Mouse (Mus musculus) c-Kit-positive CD71-negative TER-119-negative erythroid progenitor cells, embryonic 14.5 days (primary cell): ENCODE results near the gene Tmem132e.

Experiments used
- DNase-seq: peaks from one replicate; pipeline ENCODE4 v3.0.0-alpha.2; 2013; ENCODE audit warnings: low read depth

The Tmem132e gene

DNA sequence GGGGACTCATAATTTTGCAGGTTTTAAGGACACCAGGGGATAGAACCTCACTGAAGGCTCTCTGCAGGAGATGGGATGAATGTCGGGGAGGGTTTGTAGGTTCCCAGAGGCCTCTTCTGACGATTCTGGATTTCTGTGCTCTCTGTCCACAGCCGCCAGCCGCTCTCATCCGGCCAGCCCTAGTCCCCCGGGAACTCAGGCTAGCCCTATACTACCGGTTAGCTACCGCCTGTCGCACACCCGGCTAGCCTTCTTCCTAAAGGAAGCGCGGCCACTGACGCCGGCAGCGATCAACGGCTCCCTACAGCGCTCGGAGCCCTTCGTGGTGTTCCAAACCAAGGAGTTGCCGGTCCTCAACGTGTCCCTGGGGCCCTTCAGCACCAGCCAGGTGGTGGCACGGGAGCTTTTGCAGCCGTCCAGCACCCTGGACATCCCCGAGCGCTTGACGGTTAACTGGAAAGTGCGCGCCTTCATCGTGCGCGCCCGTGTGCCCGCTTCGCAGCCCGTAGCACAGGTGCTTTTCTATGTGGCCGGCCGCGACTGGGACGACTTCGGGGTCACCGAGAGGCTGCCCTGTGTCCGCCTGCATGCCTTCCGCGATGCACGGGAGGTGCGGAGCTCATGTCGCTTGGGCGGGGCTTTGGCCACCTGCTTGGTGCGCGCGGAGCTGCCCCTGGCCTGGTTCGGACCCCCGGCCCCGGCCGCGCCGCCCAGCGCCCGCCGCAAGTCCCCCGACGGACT, 45.6 kb downstream of the Tmem132e start:
- no peak for DNase-seq

DNA sequence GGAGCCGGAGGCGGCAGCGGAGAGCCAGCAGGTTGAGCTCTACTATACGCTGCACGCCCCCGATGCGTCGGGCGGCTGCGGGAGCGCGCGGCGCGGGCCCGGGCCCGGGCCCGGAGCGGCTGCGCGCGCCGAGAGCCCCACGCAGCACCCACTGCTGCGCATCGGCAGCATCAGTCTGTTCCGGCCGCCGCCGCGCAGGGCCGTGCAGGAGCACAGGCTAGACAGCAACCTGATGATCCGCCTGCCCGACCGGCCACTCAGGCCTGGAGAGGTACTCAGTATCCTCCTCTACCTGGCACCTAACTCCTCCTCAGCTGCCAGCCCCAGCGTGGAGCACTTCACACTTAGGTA, 46.1 kb downstream of the Tmem132e start:
- DNase-seq, result no peak

- no peak for DNase-seq
Observed at GRCm38 (mm10) chr11:82448485-82448884, 59.8 kb downstream of the Tmem132e start.

DNA sequence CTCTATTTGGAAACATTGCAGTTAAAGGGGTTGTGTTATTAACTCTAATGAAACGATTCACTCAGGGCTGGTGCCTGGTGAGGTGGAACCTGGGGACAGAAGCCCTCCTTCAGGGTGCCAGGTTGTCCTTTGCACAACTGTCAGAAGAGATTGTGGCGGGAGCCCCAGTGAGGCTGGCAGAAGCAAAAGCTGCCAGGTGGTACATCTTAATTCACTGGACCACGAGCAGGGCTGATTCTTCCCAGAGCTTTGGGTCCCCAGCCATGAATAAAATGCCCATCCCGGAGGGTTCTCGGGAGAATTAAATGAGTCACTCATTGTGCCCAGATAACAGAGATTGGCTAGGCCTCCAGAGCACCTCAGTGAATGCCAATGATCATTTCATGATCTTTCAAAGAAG, 63.8 kb downstream of the Tmem132e start:
- no peak for DNase-seq

GRCm38 (mm10) chr11:82453230-82453629, 64.5 kb downstream of the Tmem132e start:
- no peak for DNase-seq

DNA sequence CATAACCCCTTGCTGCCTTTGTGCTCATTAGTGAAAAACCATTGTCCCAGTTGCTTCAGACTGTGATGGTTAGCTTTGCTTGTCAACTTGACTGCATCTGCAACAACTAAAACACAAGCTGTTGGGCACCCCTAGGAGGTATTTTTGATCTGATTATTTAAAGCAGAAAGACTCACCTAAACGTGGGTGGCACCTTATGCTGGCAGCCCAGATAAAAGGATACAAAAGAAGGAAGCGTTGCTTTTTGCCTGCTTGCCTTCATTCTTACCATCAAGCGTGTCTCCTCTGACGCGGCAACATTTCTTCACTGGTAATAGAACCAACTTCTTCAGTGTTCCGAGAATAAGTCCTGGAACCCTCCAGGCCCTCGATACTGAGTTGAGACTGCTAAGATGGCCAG, 72.6 kb downstream of the Tmem132e start:
- no peak for DNase-seq

GRCm38 (mm10) chr11:82465536-82465935, 76.8 kb downstream of the Tmem132e start:
- no peak for DNase-seq

DNA sequence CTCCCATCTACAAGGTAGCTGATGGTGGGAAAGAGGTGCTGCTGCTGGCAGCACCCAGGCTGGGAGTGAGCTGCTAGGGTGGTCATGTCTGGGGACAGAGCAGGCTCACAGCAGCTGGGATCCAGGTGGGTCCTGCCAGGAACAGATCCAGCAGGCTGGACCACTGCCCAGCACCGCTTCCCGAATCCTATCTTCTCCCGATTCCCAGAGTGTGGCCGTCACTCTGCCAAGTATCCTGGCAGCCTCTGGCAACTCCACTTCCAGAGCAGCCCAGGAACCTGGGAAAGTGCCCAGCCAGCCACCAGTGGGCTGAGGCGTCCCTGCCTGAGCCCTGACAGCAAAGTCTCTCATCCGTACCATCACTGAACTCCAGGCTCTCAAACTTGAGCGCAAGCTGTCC, 78.5 kb downstream of the Tmem132e start:
- no peak for DNase-seq

DNA sequence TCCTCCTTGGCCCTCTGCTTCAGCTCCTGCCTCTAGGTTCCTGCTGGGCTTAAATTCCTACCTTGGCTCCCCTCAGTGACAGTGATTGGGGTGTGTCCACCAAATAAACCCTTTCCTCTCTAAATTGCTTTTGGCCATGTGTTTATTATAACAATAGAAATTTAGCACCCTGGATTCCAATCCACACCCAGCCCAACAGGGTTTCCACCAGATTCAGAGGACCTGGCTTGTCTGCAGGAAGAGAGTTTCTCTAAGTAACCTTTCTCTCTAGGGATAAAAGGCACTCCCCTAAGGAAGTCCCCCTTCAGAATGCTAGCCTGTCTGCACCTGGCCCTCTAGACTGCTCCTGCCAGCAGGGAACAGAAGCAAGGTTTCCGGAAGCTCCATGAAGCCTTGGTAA, 82.4 kb downstream of the Tmem132e start:
- DNase-seq, result no peak

DNA sequence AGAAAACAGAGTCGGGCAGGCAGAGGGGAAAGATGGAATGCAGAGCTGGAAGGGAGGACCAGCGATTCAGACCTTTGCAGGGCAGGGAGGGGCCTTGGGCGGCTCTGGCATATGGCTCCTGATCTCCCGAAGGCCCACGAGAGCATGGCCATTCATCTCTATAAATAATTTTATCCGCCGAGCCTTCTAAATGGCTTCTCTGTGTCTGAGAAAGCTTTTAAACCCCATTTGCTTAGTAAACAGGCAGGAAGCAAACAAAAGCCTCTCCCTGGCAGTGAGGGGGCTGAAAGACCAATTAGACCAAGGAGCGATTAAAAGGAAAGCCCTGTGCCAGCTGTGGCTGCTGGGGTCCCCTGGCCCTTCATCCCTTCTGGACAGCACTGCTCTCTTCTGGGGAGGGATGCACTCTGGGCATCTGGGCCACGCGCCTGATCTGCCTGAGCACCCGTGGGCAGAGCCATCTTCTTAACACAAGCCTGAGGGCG, 84.5 kb downstream of the Tmem132e start:
- no peak for DNase-seq

GRCm38 (mm10) chr11:82476092-82476491, 87.4 kb downstream of the Tmem132e start:
- no peak for DNase-seq

DNA sequence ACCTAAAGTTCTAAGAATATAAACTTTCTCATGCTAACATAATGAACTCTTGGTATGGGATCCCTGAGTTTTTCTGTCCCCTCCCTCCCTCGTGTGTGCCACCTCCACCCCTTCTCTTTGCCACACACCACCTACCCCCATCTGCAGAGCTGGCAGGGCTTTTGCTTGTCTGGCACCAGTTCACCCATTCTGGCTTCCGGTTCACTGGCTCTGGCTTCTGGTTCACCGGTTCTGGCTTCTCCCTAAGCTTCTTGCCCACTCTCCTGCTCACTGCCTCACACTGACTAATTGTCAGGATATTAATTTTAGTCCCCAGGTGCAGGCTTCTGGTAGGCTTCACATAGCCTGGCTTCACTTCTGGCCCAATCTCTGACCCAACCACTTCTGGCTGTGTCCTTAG, 88.7 kb downstream of the Tmem132e start:
- DNase-seq, result no peak

- no peak for DNase-seq
Observed at GRCm38 (mm10) chr11:82480941-82481340, 92.2 kb downstream of the Tmem132e start.

- DNase-seq, result no peak
Observed at GRCm38 (mm10) chr11:82487359-82488086, 98.8 kb downstream of the Tmem132e start.

GRCm38 (mm10) chr11:82490896-82491295, 102.2 kb downstream of the Tmem132e start:
- DNase-seq, result no peak
